Comparison of ENCODE assay signal across 24 mouse cellular contexts in genomic region chr2:31122806-31123205, GRCm38 (mm10).
"Had no signal": no experiment of that assay in that cellular context is flagged by ENCODE, and none has a peak within 500 bp of the region (broad histone marks: within the 10 kb centered on the region; RNA-seq: fewer than 3 reads in every experiment).

No protein-coding gene starts in this region.

- H3K9me3 ChIP-seq: limb, embryonic 12.5 days; limb, embryonic 15.5 days; liver, embryonic 15.5 days; lung, embryonic 15.5 days; megakaryocyte, embryonic 14.5 days; midbrain, embryonic 10.5 days; midbrain, embryonic 13.5 days; neural tube, embryonic 13.5 days; stomach, embryonic 15.5 days had no signal

- H3K4me3 ChIP-seq: limb, embryonic 12.5 days; limb, embryonic 15.5 days; liver, embryonic 15.5 days; lung, embryonic 15.5 days; midbrain, embryonic 10.5 days; midbrain, embryonic 13.5 days; myocyte; neural tube, embryonic 13.5 days; stomach, embryonic 15.5 days had no signal

- H3K36me3 ChIP-seq: limb, embryonic 12.5 days; limb, embryonic 15.5 days; liver, embryonic 15.5 days; lung, embryonic 15.5 days; midbrain, embryonic 10.5 days; midbrain, embryonic 13.5 days; neural tube, embryonic 13.5 days; stomach, embryonic 15.5 days had no signal

- H3K9ac ChIP-seq: limb, embryonic 12.5 days; limb, embryonic 15.5 days; liver, embryonic 15.5 days; lung, embryonic 15.5 days; midbrain, embryonic 13.5 days; neural tube, embryonic 13.5 days; stomach, embryonic 15.5 days had no signal

- DNase-seq: kidney, adult 2 months; kidney, postnatal 25 days; left cerebral cortex, postnatal 4 days; lung, adult 18-20 months; lung, postnatal 10 days; lung, postnatal 36 days; retina, postnatal 1 day; right cerebral cortex, postnatal 25 days; spleen, adult 18-20 months; thymus, adult 2 months; thymus, postnatal 14 days; thymus, postnatal 4 days had no signal

- H3K27me3 ChIP-seq: limb, embryonic 12.5 days; limb, embryonic 15.5 days; liver, embryonic 15.5 days; lung, embryonic 15.5 days; megakaryocyte, embryonic 14.5 days; midbrain, embryonic 13.5 days; neural tube, embryonic 13.5 days; stomach, embryonic 15.5 days had no signal

- H3K27ac ChIP-seq: kidney, postnatal 0 days; limb, embryonic 12.5 days; limb, embryonic 15.5 days; liver, embryonic 15.5 days; lung, embryonic 15.5 days; midbrain, embryonic 10.5 days; midbrain, embryonic 13.5 days; neural tube, embryonic 13.5 days; stomach, embryonic 15.5 days had no signal

- H3K4me2 ChIP-seq: limb, embryonic 12.5 days; limb, embryonic 15.5 days; liver, embryonic 15.5 days; lung, embryonic 15.5 days; midbrain, embryonic 13.5 days; neural tube, embryonic 13.5 days; stomach, embryonic 15.5 days had no signal

- ATAC-seq: midbrain, embryonic 13.5 days; midbrain, embryonic 16.5 days had no signal
